8 mouse cellular contexts compared by ENCODE assay signal in the genomic region with DNA sequence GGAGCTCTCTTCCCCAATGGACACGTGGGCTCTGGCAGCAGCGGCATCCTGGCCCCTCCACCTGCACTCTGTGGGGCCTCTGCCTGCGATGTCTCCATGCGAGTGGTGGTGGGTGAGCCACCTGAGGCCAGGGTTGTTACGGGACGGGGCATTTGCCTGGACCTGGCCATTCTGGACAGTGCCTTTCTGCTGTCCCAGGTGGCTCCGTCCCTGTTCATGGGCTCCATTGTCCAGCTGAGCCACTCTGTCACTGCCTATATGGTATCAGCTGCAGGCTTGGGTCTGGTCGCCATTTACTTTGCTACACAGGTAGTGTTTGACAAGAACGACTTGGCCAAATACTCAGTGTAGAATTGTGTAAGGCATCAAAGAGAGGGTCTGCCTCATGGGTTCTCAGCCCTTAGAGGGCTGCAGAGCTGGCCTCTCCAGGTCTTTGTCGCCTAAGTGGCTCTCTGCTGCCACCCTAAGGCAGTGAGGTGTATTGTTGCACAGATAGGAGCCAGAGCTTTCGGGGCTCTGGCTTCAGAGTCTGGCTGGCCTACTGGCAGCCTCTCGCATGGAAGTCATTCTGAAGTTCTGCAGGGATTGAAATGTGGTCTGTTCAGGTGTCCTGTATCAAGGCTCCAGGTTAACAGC. TPM values are rescaled to one million over a fixed set of nuclear protein-coding genes. Genes with fewer than 3 reads are reported as not detected.
DNase-seq lines count a peak whose midpoint lies in the region; ATAC-seq and TF ChIP-seq lines count a peak whose summit lies in the region.

No protein-coding gene starts in this region.

- H3K27ac ChIP-seq in heart, embryonic 12.5 days (ENCODE audit: poor library complexity, severe bottlenecking), result no peak overlapping the region
- no peak overlapping the region for H3K27ac ChIP-seq in liver, embryonic 11.5 days (ENCODE audit: low read depth, low read length)
- H3K27ac ChIP-seq in stomach, postnatal 0 days (replicated peaks), result no peak overlapping the region

- H3K9me3 ChIP-seq in heart, embryonic 12.5 days (replicated peaks), result no peaks in the 10 kb centered on the region
- no peaks in the 10 kb centered on the region for H3K9me3 ChIP-seq in liver, embryonic 11.5 days (ENCODE audit: control insufficient read depth, low read length)
- H3K9me3 ChIP-seq in stomach, postnatal 0 days (ENCODE audit: control insufficient read depth, low read length), result no peaks in the 10 kb centered on the region

- no peak for TF ChIP-seq EP300 in stomach, postnatal 0 days (optimal IDR thresholded peaks at IDR 0.05)

- H3K9ac ChIP-seq in heart, embryonic 12.5 days, result no peak overlapping the region
- no peak overlapping the region for H3K9ac ChIP-seq in liver, embryonic 11.5 days (ENCODE audit: low read depth, low read length)
- no peak overlapping the region for H3K9ac ChIP-seq in stomach, postnatal 0 days (ENCODE audit: low read length)

- peak; percentile 37; the same call in 1 of the 2 replicates for ATAC-seq in heart, embryonic 12.5 days (ENCODE audit: insufficient number of reproducible peaks, low FRiP score)
- ATAC-seq in liver, embryonic 11.5 days (replicated peaks; ENCODE audit: low FRiP score), result peak; percentile 58
- ATAC-seq in stomach, postnatal 0 days (ENCODE audit: low FRiP score, low TSS enrichment), result peak; percentile 51

- H3K4me2 ChIP-seq in heart, embryonic 12.5 days, result no peak overlapping the region
- no peak overlapping the region for H3K4me2 ChIP-seq in liver, embryonic 11.5 days
- H3K4me2 ChIP-seq in stomach, postnatal 0 days (replicated peaks; ENCODE audit: low read depth), result no peak overlapping the region

- H3K36me3 ChIP-seq in heart, embryonic 12.5 days, result no peaks in the 10 kb centered on the region
- H3K36me3 ChIP-seq in liver, embryonic 11.5 days (ENCODE audit: control insufficient read depth, insufficient read depth, low read length), result 0 out of 2 replicates have a peak, but pooled peaks cover 2% of the 10 kb centered on the region
- no peaks in the 10 kb centered on the region for H3K36me3 ChIP-seq in stomach, postnatal 0 days (ENCODE audit: control insufficient read depth, insufficient read depth, low read length)

- no peaks in the 10 kb centered on the region for H3K4me1 ChIP-seq in heart, embryonic 12.5 days (replicated peaks)
- H3K4me1 ChIP-seq in liver, embryonic 11.5 days (replicated peaks; ENCODE audit: control insufficient read depth, insufficient read depth, low read length), result peaks cover 2% of the 10 kb centered on the region; the same call in 1 of the 2 replicates
- H3K4me1 ChIP-seq in stomach, postnatal 0 days (replicated peaks; ENCODE audit: control insufficient read depth, insufficient read depth), result no peaks in the 10 kb centered on the region

- TF ChIP-seq CTCF in stomach, postnatal 0 days (IDR thresholded peaks at IDR 0.05; ENCODE audit: low read depth), result peak; percentile 94

- no peak overlapping the region for H3K4me3 ChIP-seq in heart, embryonic 12.5 days
- H3K4me3 ChIP-seq in liver, embryonic 11.5 days (ENCODE audit: low read depth, low read length), result no peak overlapping the region
- H3K4me3 ChIP-seq in stomach, postnatal 0 days (ENCODE audit: low read depth, low read length), result no peak overlapping the region

- 50% methylated on average over 12 of the region's 12 CpGs for WGBS in heart, embryonic 12.5 days
- WGBS in liver, embryonic 11.5 days, result 51% methylated on average over 12 of the region's 12 CpGs
- 50% methylated on average over 12 of the region's 12 CpGs for WGBS in stomach, postnatal 0 days

- DNase-seq in 416B (ENCODE audit: low read depth), result peak; percentile 78
- DNase-seq in adrenal gland, adult 8-10 months, result peak; percentile 70
- peak; percentile 82 for DNase-seq in embryo, embryonic 9.5 days (ENCODE audit: extremely low spot score)
- peak; percentile 89 for DNase-seq in kidney, postnatal 10 days
- peak; percentile 59 for DNase-seq in liver, embryonic 11.5 days (ENCODE audit: low spot score)
- DNase-seq in neural tube, embryonic 10.5 days (ENCODE audit: extremely low spot score, low spot score), result peak; percentile 84
- peak; percentile 83 for DNase-seq in stomach, postnatal 0 days (ENCODE audit: low spot score)

- peaks cover 11% of the 10 kb centered on the region for H3K27me3 ChIP-seq in heart, embryonic 12.5 days (replicated peaks)
- no peaks in the 10 kb centered on the region for H3K27me3 ChIP-seq in liver, embryonic 11.5 days (replicated peaks; ENCODE audit: control insufficient read depth, insufficient read depth, low read length)
- no peaks in the 10 kb centered on the region for H3K27me3 ChIP-seq in stomach, postnatal 0 days (ENCODE audit: control insufficient read depth, insufficient read depth, low read length)

RNA-seq across cellular contexts. Expression of gene Slc45a3, which starts 18.7 kb away (rescaled TPM):
- total RNA-seq in adrenal gland, adult 8-10 months (2022), result 10 to 100 TPM; 18.4 to 53.4 (median 36.3) TPM
- polyA plus RNA-seq in heart, embryonic 12.5 days (2016; fragmentation: Nextera tagmentation; extraction: Ambion mirVana), result 1.7 and 2.0 TPM in 2 replicates
- 3.5 and 3.8 TPM in 2 replicates for polyA plus RNA-seq in liver, embryonic 11.5 days (2014; fragmentation: Nextera tagmentation; extraction: Ambion mirVana)
- polyA plus RNA-seq in stomach, postnatal 0 days (2015; fragmentation: Nextera tagmentation; extraction: Ambion mirVana), result 18.4 and 23.3 TPM in 2 replicates

RNA-seq across cellular contexts. Expression of gene Elk4, which starts 25.9 kb away (rescaled TPM):
- total RNA-seq in adrenal gland, adult 8-10 months (2022), result 100 to 1,000 TPM in 3 of 4 experiments, 10 to 100 TPM in 1; 91.7 to 118 (median 106) TPM
- polyA plus RNA-seq in heart, embryonic 12.5 days (2016; fragmentation: Nextera tagmentation; extraction: Ambion mirVana), result 19.9 and 21.0 TPM in 2 replicates
- 17.8 and 20.9 TPM in 2 replicates for polyA plus RNA-seq in liver, embryonic 11.5 days (2014; fragmentation: Nextera tagmentation; extraction: Ambion mirVana)
- polyA plus RNA-seq in stomach, postnatal 0 days (2015; fragmentation: Nextera tagmentation; extraction: Ambion mirVana), result 13.8 and 14.3 TPM in 2 replicates
